Mouse (Mus musculus): ENCODE results near the gene Ppip5k1.
"Not testable (repeated sequence)": the region's sequence is repeated elsewhere in the genome, so short reads cannot be mapped to it uniquely, and the experiment has no call there.

Gene Ppip5k1

GRCm38 (mm10) chr2:121354820-121355592 lies at the start of gene Ppip5k1:
Ppip5k1 (minus strand) TSS chr2:121355396.
- DNase-seq (ENCODE audit: low spot score), result peak; percentile 97

GRCm38 (mm10) chr2:121403296-121403695 lies 48.1 kb upstream of the Ppip5k1 start:
- DNase-seq (ENCODE audit: low spot score), result no peak

- DNase-seq (ENCODE audit: low spot score), result peak; percentile 90
These were observed 41.4 kb upstream of the Ppip5k1 start for GRCm38 (mm10) chr2:121396624-121397023.

GRCm38 (mm10) chr2:121386961-121387575 lies 31.9 kb upstream of the Ppip5k1 start, which contains the start of gene Strc:
Strc (minus strand) TSS chr2:121387168.
- DNase-seq (ENCODE audit: low spot score), result not testable (repeated sequence)

GRCm38 (mm10) chr2:121374766-121375165 lies 19.6 kb upstream of the Ppip5k1 start:
- no peak for DNase-seq (ENCODE audit: low spot score)

GRCm38 (mm10) chr2:121372266-121372665 lies 17.1 kb upstream of the Ppip5k1 start:
- no peak for DNase-seq (ENCODE audit: low spot score)

- no peak for DNase-seq (ENCODE audit: low spot score)
These were observed 15.7 kb upstream of the Ppip5k1 start for GRCm38 (mm10) chr2:121370921-121371320.

GRCm38 (mm10) chr2:121368831-121369230 lies 13.6 kb upstream of the Ppip5k1 start:
- no peak for DNase-seq (ENCODE audit: low spot score)

GRCm38 (mm10) chr2:121363656-121364055 lies 8.5 kb upstream of the Ppip5k1 start:
- no peak for DNase-seq (ENCODE audit: low spot score)

GRCm38 (mm10) chr2:121359461-121359860 lies 4.3 kb upstream of the Ppip5k1 start:
- no peak for DNase-seq (ENCODE audit: low spot score)

- peak; percentile 57 for DNase-seq (ENCODE audit: low spot score)
These were observed 3.2 kb upstream of the Ppip5k1 start for GRCm38 (mm10) chr2:121358381-121358780.

GRCm38 (mm10) chr2:121357961-121358360 lies 2.8 kb upstream of the Ppip5k1 start:
- DNase-seq (ENCODE audit: low spot score), result no peak

- no peak for DNase-seq (ENCODE audit: low spot score)
These were observed 2.3 kb upstream of the Ppip5k1 start, which contains the start of gene Ckmt1 for GRCm38 (mm10) chr2:121357494-121357893. Ckmt1 (plus strand) TSS chr2:121357714.

GRCm38 (mm10) chr2:121354378-121354777 lies 818 bp downstream of the Ppip5k1 start:
- DNase-seq (ENCODE audit: low spot score), result no peak

- DNase-seq (ENCODE audit: low spot score), result no peak
These were observed 2.0 kb downstream of the Ppip5k1 start for GRCm38 (mm10) chr2:121353156-121353555.

GRCm38 (mm10) chr2:121339057-121339456 lies 16.1 kb downstream of the Ppip5k1 start:
- DNase-seq (ENCODE audit: low spot score), result no peak

GRCm38 (mm10) chr2:121329492-121329891 lies 25.7 kb downstream of the Ppip5k1 start:
- no peak for DNase-seq (ENCODE audit: low spot score)

GRCm38 (mm10) chr2:121323693-121324470 lies 31.3 kb downstream of the Ppip5k1 start:
- no peak for DNase-seq (ENCODE audit: low spot score)

GRCm38 (mm10) chr2:121323041-121323440 lies 32.2 kb downstream of the Ppip5k1 start:
- DNase-seq (ENCODE audit: low spot score), result no peak

- DNase-seq (ENCODE audit: low spot score), result no peak
These were observed 38.9 kb downstream of the Ppip5k1 start for GRCm38 (mm10) chr2:121316278-121316677.

- no peak for DNase-seq (ENCODE audit: low spot score)
These were observed 46.2 kb downstream of the Ppip5k1 start for GRCm38 (mm10) chr2:121308997-121309416.

GRCm38 (mm10) chr2:121300036-121300435 lies 55.2 kb downstream of the Ppip5k1 start:
- no peak for DNase-seq (ENCODE audit: low spot score)

GRCm38 (mm10) chr2:121299471-121299870 lies 55.7 kb downstream of the Ppip5k1 start:
- no peak for DNase-seq (ENCODE audit: low spot score)

Data from testis, postnatal 10 days (tissue).